Mouse (Mus musculus): Measurements from ENCODE around the gene Vcl.

DNA sequence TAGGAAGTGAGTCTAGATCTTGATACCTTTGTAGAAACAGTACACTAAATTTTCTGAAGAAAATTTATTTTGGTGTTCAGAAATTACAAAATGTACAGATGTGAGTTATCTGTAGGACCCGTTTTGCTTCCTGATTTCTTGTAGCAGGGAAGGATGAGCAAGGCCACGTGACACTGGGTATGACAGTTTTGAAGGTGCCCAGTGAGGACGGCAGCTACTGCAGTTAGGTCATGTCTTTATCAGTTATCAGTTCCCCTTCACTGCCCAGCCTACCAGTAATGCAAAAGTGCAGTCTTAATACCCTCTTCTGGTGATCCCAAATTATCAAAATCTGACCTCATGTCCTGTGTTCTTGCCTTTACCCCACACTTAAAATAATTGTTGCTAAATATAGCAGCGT lies 148.7 kb downstream of the Vcl start:
- TF ChIP-seq POLR2A (IDR thresholded peaks at IDR 0.05; ENCODE audit: borderline replicate concordance, insufficient read depth, low read length) (no peak), CTCF (IDR thresholded peaks at IDR 0.05; ENCODE audit: borderline replicate concordance, insufficient read depth, low read depth, low read length) (no peak)

Data from cerebellum, adult 2 months (tissue).